Mouse (Mus musculus) intestine, embryonic 15.5 days (tissue): ENCODE measurements around the gene Rnf212. TPM values are rescaled to one million over a fixed set of nuclear protein-coding genes. Genes with fewer than 3 reads are reported as not detected.
A peak's percentile ranks its signal among the peaks of the same experiment; 100 is the strongest.

ENCODE experiments used
- ATAC-seq: fragments of 200-750 bp; cut with Nextera tagmentation; 2 replicates; pipeline ENCODE4 v1.8.0; 2017; ENCODE audit warnings: moderate TSS enrichment, moderate library complexity
- H3K27ac ChIP-seq: fragments of 300-500 bp; sonication (generic); 2 replicates; pipeline ENCODE4 v1.5.1; 2015; ENCODE audit warnings: mild to moderate bottlenecking, inconsistent platforms
- H3K27me3 ChIP-seq: fragments of 300-500 bp; sonication (generic); replicated peaks from 2 replicates; pipeline ENCODE4 v1.6.1; 2015; ENCODE audit warnings: inconsistent platforms
- H3K36me3 ChIP-seq: fragments of 300-500 bp; sonication (generic); 2 replicates; pipeline ENCODE4 v1.6.1; 2015; ENCODE audit warnings: inconsistent platforms
- H3K4me1 ChIP-seq: fragments of 300-500 bp; sonication (generic); replicated peaks from 2 replicates; pipeline ENCODE4 v1.6.1; 2015; ENCODE audit warnings: inconsistent platforms
- H3K4me2 ChIP-seq: fragments of 300-500 bp; sonication (generic); replicated peaks from 2 replicates; pipeline ENCODE4 v1.6.1; 2015; ENCODE audit warnings: mild to moderate bottlenecking, inconsistent platforms
- H3K4me3 ChIP-seq: fragments of 300-500 bp; sonication (generic); replicated peaks from 2 replicates; pipeline ENCODE4 v1.5.1; 2015; ENCODE audit warnings: inconsistent platforms
- H3K9ac ChIP-seq: fragments of 300-500 bp; sonication (generic); 2 replicates; pipeline ENCODE4 v1.6.1; 2015; ENCODE audit warnings: inconsistent platforms
- H3K9me3 ChIP-seq: fragments of 300-500 bp; sonication (generic); 2 replicates; pipeline ENCODE4 v1.6.1; 2016; ENCODE audit warnings: inconsistent platforms
- WGBS: fragments of 180-500 bp; shearing (Covaris S2); methylation state at CpG from one replicate; pipeline ENCODE4 v1.1.7; 2015; 5-methylcytosine and 5-hydroxymethylcytosine counted together
- polyA plus RNA-seq: library from polyadenylated mRNA; unstranded; fragments of >200 nt; fragmentation: Nextera tagmentation; extraction: Ambion mirVana; gene quantifications from 2 replicates; pipeline ENCODE4 v1.2.1, GENCODE M21; 2015

Rnf212 gene
- polyA plus RNA-seq, 1 experiment from 2014 or later, result 0.16 TPM

GRCm38 (mm10) chr5:108708419-108708818 lies 66.4 kb downstream of the Rnf212 start:
- Histone ChIP-seq H3K9ac (no peak overlapping the region), H3K27me3 (no peaks in the 10 kb centered on the region), H3K4me2 (no peak overlapping the region), H3K27ac (0 out of 2 replicates have a peak overlapping the region, but pooled peaks have one; percentile 5), H3K9me3 (no peaks in the 10 kb centered on the region), H3K4me3 (no peak overlapping the region), H3K4me1 (peaks cover 14% of the 10 kb centered on the region), H3K36me3 (peaks cover 19% of the 10 kb centered on the region)
- 84% methylated on average over 1 of the region's 1 CpGs for WGBS
- peak; percentile 27; the same call in 1 of the 2 replicates for ATAC-seq

DNA sequence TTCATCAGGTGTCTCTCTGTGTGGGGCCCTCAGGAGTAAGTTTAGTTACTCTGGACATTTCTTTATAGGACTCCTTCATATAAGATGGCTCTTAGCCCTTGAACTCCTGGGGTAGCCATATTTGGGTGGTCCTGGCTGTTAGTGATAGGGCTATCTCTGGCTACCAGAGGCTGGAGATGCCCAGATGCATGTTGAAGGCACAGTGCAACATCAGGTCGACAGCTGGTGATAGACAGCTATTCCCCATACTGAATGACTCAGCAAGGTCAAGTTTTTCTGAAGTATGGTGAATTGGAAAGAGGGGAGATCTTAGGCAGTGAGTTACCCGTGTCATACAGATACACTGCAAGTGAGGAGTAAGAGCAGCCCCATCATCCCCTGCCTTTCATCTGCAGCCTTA lies 67.0 kb downstream of the Rnf212 start:
- H3K27me3 ChIP-seq, result no peaks in the 10 kb centered on the region
- no peak overlapping the region for H3K27ac ChIP-seq
- no peaks in the 10 kb centered on the region for H3K9me3 ChIP-seq
- no peak for ATAC-seq
- WGBS, result 82% methylated on average over 2 of the region's 2 CpGs
- H3K36me3 ChIP-seq, result peaks cover 19% of the 10 kb centered on the region
- H3K4me3 ChIP-seq, result no peak overlapping the region
- no peak overlapping the region for H3K9ac ChIP-seq
- H3K4me2 ChIP-seq, result no peak overlapping the region
- H3K4me1 ChIP-seq, result peaks cover 18% of the 10 kb centered on the region

GRCm38 (mm10) chr5:108703754-108704626 lies 70.8 kb downstream of the Rnf212 start:
- ATAC-seq, result peak; percentile 84
- 60% methylated on average over 12 of the region's 12 CpGs for WGBS
- 0 out of 2 replicates have a peak overlapping the region, but pooled peaks have one; percentile 3 for H3K4me2 ChIP-seq

DNA sequence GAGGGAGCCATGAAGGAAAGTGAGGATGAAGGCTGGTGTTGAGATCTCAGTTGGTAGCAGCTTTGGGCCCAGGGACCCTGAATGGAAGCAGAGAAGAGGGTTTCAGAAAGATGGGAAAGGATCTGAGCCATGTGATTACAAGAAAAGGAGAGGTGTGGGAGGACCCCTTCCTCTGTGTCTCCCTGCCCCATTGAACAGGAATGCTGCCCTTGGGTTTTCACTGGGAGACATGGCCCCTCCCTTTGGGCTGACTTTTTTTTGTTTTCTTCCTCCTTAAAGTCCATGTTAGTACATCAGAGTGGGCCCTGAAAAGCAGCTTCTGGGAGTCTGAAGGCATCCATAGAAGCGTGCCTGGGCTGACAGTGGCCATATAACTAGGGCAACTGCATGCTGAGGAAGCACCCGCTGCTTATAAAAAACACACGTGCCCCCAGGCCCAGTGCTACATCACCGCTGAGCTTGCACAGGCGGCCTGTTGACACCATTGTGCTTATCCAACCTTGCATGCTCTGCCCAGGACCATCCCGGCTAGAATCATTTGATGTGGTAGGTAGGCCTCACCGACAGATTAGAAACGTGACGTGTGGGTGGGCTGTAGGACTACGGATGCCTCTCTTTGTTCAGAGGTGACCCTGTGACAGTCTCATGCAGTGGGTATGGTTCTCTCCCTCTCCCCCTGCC lies 73.3 kb downstream of the Rnf212 start:
- peaks cover 13% of the 10 kb centered on the region for H3K36me3 ChIP-seq
- WGBS, result 79% methylated on average over 10 of the region's 10 CpGs
- no peak for ATAC-seq
- no peaks in the 10 kb centered on the region for H3K27me3 ChIP-seq
- no peak overlapping the region for H3K4me2 ChIP-seq
- H3K9me3 ChIP-seq, result no peaks in the 10 kb centered on the region
- H3K27ac ChIP-seq, result peak overlapping the region; percentile 76; the same call in 1 of the 2 replicates
- peaks cover 55% of the 10 kb centered on the region for H3K4me1 ChIP-seq
- no peak overlapping the region for H3K9ac ChIP-seq
- no peak overlapping the region for H3K4me3 ChIP-seq

More at GRCm38 (mm10) chr5:108703754-108704626, 70.8 kb downstream of the Rnf212 start:
- Histone ChIP-seq H3K36me3 (peaks cover 19% of the 10 kb centered on the region), H3K9ac (no peak overlapping the region), H3K27me3 (no peaks in the 10 kb centered on the region), H3K4me1 (peaks cover 37% of the 10 kb centered on the region), H3K27ac (peak overlapping the region; percentile 45; the same call in 1 of the 2 replicates), H3K4me3 (no peak overlapping the region), H3K9me3 (no peaks in the 10 kb centered on the region)

DNA sequence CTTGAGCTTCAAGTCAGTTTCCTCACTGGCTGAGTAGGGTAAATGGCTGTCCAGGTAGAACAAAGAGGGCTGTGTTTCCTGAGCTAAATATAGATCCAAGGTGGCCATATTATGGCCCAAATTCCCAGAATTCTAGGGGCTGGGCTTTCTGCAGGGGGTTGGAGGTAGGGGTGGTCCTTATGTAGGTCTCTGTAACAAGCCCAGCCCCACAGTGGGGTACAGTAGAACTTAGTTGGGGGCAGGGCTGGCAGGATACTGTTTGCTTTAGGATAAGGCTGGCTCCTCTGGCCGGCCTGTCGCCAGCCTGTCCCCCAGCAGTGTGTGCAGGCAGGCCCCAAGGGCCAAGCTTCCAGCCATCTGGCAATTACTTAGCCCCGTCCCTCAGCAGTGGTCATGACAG lies 74.4 kb downstream of the Rnf212 start:
- WGBS, result 46% methylated on average over 3 of the region's 3 CpGs
- 0 out of 2 replicates have a peak overlapping the region, but pooled peaks have one; percentile 17 for H3K9ac ChIP-seq

DNA sequence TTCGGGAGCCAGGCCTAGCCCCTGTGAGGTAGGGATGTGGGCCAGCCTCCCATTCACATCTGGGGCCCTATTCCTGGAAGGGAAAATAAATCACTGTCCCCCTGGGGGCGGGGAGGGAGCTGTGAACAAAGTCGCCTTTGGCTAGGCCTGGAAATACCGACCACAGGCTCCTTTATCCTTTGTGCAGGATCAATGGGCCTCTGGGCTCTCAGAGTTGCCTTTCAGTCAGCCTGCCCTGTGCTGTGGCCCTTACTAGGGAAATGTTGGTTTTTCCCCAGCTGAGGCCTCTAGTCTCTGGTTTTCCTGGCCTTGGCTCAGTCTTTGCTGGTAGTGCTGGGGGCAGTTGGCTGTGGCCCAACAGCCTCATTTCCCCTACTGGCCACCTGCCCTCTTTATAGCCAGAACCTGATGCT lies 77.4 kb downstream of the Rnf212 start:
- Histone ChIP-seq H3K9me3 (no peaks in the 10 kb centered on the region), H3K4me3 (no peak overlapping the region), H3K27ac (peak overlapping the region; percentile 6; the same call in 1 of the 2 replicates), H3K36me3 (no peaks in the 10 kb centered on the region), H3K4me1 (peaks cover 63% of the 10 kb centered on the region), H3K9ac (peak overlapping the region; percentile 20; the same call in 1 of the 2 replicates), H3K27me3 (no peaks in the 10 kb centered on the region), H3K4me2 (0 out of 2 replicates have a peak overlapping the region, but pooled peaks have one; percentile 7)
- ATAC-seq, result no peak
- 32% methylated on average over 4 of the region's 4 CpGs for WGBS

More for the DNA sequence above, 74.4 kb downstream of the Rnf212 start:
- H3K27ac ChIP-seq, result peak overlapping the region; percentile 76
- H3K27me3 ChIP-seq, result no peaks in the 10 kb centered on the region
- peaks cover 64% of the 10 kb centered on the region for H3K4me1 ChIP-seq
- H3K9me3 ChIP-seq, result no peaks in the 10 kb centered on the region
- peak; percentile 57 for ATAC-seq
- H3K36me3 ChIP-seq, result peaks cover 2% of the 10 kb centered on the region; the same call in 1 of the 2 replicates
- no peak overlapping the region for H3K4me3 ChIP-seq
- H3K4me2 ChIP-seq, result peak overlapping the region; percentile 17; the same call in 1 of the 2 replicates

GRCm38 (mm10) chr5:108696542-108696941 lies 78.2 kb downstream of the Rnf212 start:
- no peak for ATAC-seq
- 72% methylated on average over 3 of the region's 3 CpGs for WGBS
- Histone ChIP-seq H3K4me2 (0 out of 2 replicates have a peak overlapping the region, but pooled peaks have one; percentile 89), H3K27ac (no peak overlapping the region), H3K4me3 (no peak overlapping the region), H3K27me3 (no peaks in the 10 kb centered on the region), H3K4me1 (peaks cover 57% of the 10 kb centered on the region), H3K9me3 (no peaks in the 10 kb centered on the region), H3K9ac (no peak overlapping the region), H3K36me3 (no peaks in the 10 kb centered on the region)

- no peak for ATAC-seq
- H3K4me1 ChIP-seq, result peaks cover 51% of the 10 kb centered on the region
- WGBS, result 91% methylated on average over 12 of the region's 12 CpGs
- no peaks in the 10 kb centered on the region for H3K36me3 ChIP-seq
- H3K9ac ChIP-seq, result no peak overlapping the region; the same call in 1 of the 2 replicates
- H3K4me3 ChIP-seq, result no peak overlapping the region
- H3K27ac ChIP-seq, result no peak overlapping the region
- H3K4me2 ChIP-seq, result peak overlapping the region; percentile 89; the same call in 1 of the 2 replicates
- no peaks in the 10 kb centered on the region for H3K9me3 ChIP-seq
- no peaks in the 10 kb centered on the region for H3K27me3 ChIP-seq
Measured at GRCm38 (mm10) chr5:108695861-108696260, 78.9 kb downstream of the Rnf212 start.

- Histone ChIP-seq H3K27me3 (no peaks in the 10 kb centered on the region), H3K4me1 (peaks cover 47% of the 10 kb centered on the region), H3K9me3 (no peaks in the 10 kb centered on the region), H3K4me2 (peak overlapping the region; percentile 89), H3K36me3 (no peaks in the 10 kb centered on the region), H3K9ac (peak overlapping the region; percentile 81), H3K4me3 (peak overlapping the region; percentile 91), H3K27ac (peak overlapping the region; percentile 70)
- WGBS, result under 1% methylated on average over 83 of the region's 99 CpGs
- peak; percentile 68 for ATAC-seq
Measured at GRCm38 (mm10) chr5:108694352-108695261, 80.2 kb downstream of the Rnf212 start.

GRCm38 (mm10) chr5:108693872-108694288 lies 80.9 kb downstream of the Rnf212 start:
- WGBS, result under 1% methylated on average over 37 of the region's 43 CpGs
- ATAC-seq, result peak; percentile 95
- Histone ChIP-seq H3K9ac (peak overlapping the region; percentile 81), H3K4me1 (peaks cover 42% of the 10 kb centered on the region), H3K4me3 (peak overlapping the region; percentile 91), H3K4me2 (peak overlapping the region; percentile 89), H3K9me3 (no peaks in the 10 kb centered on the region), H3K27me3 (no peaks in the 10 kb centered on the region), H3K27ac (peak overlapping the region; percentile 70; the same call in 1 of the 2 replicates), H3K36me3 (no peaks in the 10 kb centered on the region)

GRCm38 (mm10) chr5:108692271-108692670 lies 82.5 kb downstream of the Rnf212 start, which contains the start of gene Fgfrl1:
Fgfrl1 (plus strand) TSS chr5:108692382.
- H3K36me3 ChIP-seq, result no peaks in the 10 kb centered on the region
- no peaks in the 10 kb centered on the region for H3K27me3 ChIP-seq
- no peak within 1 kb of the TSS for H3K27ac ChIP-seq
- peak within 1 kb of the TSS; percentile 91 for H3K4me3 ChIP-seq
- no peaks in the 10 kb centered on the region for H3K9me3 ChIP-seq
- WGBS, result 6% methylated on average over 18 of the region's 18 CpGs
- H3K9ac ChIP-seq, result peak within 1 kb of the TSS; percentile 20; the same call in 1 of the 2 replicates
- peak within 1 kb of the TSS; percentile 85 for H3K4me2 ChIP-seq
- H3K4me1 ChIP-seq, result peaks cover 28% of the 10 kb centered on the region
- peak; percentile 7; the same call in 1 of the 2 replicates for ATAC-seq
